Mouse (Mus musculus): ENCODE data around the gene Als2.

- TF ChIP-seq POLR2A (IDR thresholded peaks at IDR 0.05; ENCODE audit: insufficient read depth, low read depth, low read length) = no peak
- TF ChIP-seq CTCF (IDR thresholded peaks at IDR 0.05; ENCODE audit: insufficient read depth, low read depth, low read length) = no peak
These were observed 31.9 kb upstream of the Als2 start for GRCm38 (mm10) chr1:59268931-59269330.

Measured in olfactory bulb, adult 2 months (tissue).